Mouse (Mus musculus): ENCODE results near the gene Ccdc28a.

Ccdc28a gene

GRCm38 (mm10) chr10:18234560-18235401 is at the start of gene Ccdc28a:
Ccdc28a (minus strand) TSS chr10:18234998.
- in situ Hi-C loops (cut with MboI, MseI), result no loop called here

- in situ Hi-C loops (cut with MboI, MseI), result no loop called here
These were observed 49.2 kb upstream of the Ccdc28a start for GRCm38 (mm10) chr10:18283991-18284390.

GRCm38 (mm10) chr10:18276090-18276734 is 41.4 kb upstream of the Ccdc28a start:
- in situ Hi-C loops (cut with MboI, MseI), result no loop called here

- in situ Hi-C loops (cut with MboI, MseI), result no loop called here
These were observed 16.5 kb upstream of the Ccdc28a start for GRCm38 (mm10) chr10:18251345-18251744.

- in situ Hi-C loops (cut with MboI, MseI), result no loop called here
These were observed 8.8 kb upstream of the Ccdc28a start for GRCm38 (mm10) chr10:18243614-18244013.

GRCm38 (mm10) chr10:18237191-18237590 is 2.4 kb upstream of the Ccdc28a start:
- in situ Hi-C loops (cut with MboI, MseI), result no loop called here

- in situ Hi-C loops (cut with MboI, MseI), result no loop called here
These were observed 1.6 kb upstream of the Ccdc28a start for GRCm38 (mm10) chr10:18236328-18236927.

GRCm38 (mm10) chr10:18235402-18235747 is 577 bp upstream of the Ccdc28a start:
- in situ Hi-C loops (cut with MboI, MseI), result no loop called here

GRCm38 (mm10) chr10:18233891-18234290 is 907 bp downstream of the Ccdc28a start:
- in situ Hi-C loops (cut with MboI, MseI), result no loop called here

GRCm38 (mm10) chr10:18224386-18224785 is 10.4 kb downstream of the Ccdc28a start:
- in situ Hi-C loops (cut with MboI, MseI), result no loop called here

GRCm38 (mm10) chr10:18219351-18219750 is 15.4 kb downstream of the Ccdc28a start:
- in situ Hi-C loops (cut with MboI, MseI), result no loop called here

- in situ Hi-C loops (cut with MboI, MseI), result no loop called here
These were observed 20.7 kb downstream of the Ccdc28a start for GRCm38 (mm10) chr10:18214124-18214523.

GRCm38 (mm10) chr10:18213373-18213772 is 21.4 kb downstream of the Ccdc28a start:
- in situ Hi-C loops (cut with MboI, MseI), result no loop called here

GRCm38 (mm10) chr10:18210726-18211125 is 24.1 kb downstream of the Ccdc28a start, which contains the start of gene Ect2l:
Ect2l (minus strand) TSS chr10:18210890.
- in situ Hi-C loops (cut with MboI, MseI), result no loop called here

GRCm38 (mm10) chr10:18210119-18210518 is 24.7 kb downstream of the Ccdc28a start:
- in situ Hi-C loops (cut with MboI, MseI), result no loop called here

- in situ Hi-C loops (cut with MboI, MseI), result loop anchor here (5.0 kb wide), 1 partner anchor 477 kb away; no protein-coding TSS in a partner anchor
These were observed 30.7 kb downstream of the Ccdc28a start for GRCm38 (mm10) chr10:18204067-18204466.

GRCm38 (mm10) chr10:18202401-18202800 is 32.4 kb downstream of the Ccdc28a start:
- in situ Hi-C loops (cut with MboI, MseI), result loop anchor here (5.0 kb wide), 1 partner anchor 475 kb away; no protein-coding TSS in a partner anchor

GRCm38 (mm10) chr10:18200656-18201055 is 34.1 kb downstream of the Ccdc28a start:
- in situ Hi-C loops (cut with MboI, MseI), result loop anchor here (5.0 kb wide), 1 partner anchor 473 kb away; no protein-coding TSS in a partner anchor

- in situ Hi-C loops (cut with MboI, MseI), result loop anchor here (5.0 kb wide), 1 partner anchor 473 kb away; no protein-coding TSS in a partner anchor
These were observed 34.9 kb downstream of the Ccdc28a start for GRCm38 (mm10) chr10:18199919-18200318.

- in situ Hi-C loops (cut with MboI, MseI), result no loop called here
These were observed 36.3 kb downstream of the Ccdc28a start for GRCm38 (mm10) chr10:18198286-18199015.

- in situ Hi-C loops (cut with MboI, MseI), result no loop called here
These were observed 37.4 kb downstream of the Ccdc28a start for GRCm38 (mm10) chr10:18197206-18197979.
